Mouse (Mus musculus): ENCODE data around the gene Col3a1.
A peak's percentile ranks its signal among the peaks of the same experiment; 100 is the strongest.

The Col3a1 gene

GRCm38 (mm10) chr1:45311388-45311787 lies at the start of gene Col3a1:
Gene Col3a1, plus strand, starts transcription at chr1:45311538.
- DNase-seq (ENCODE audit: low spot score) = no peak

GRCm38 (mm10) chr1:45269421-45269820 lies 41.9 kb upstream of the Col3a1 start:
- DNase-seq (ENCODE audit: low spot score) = no peak

GRCm38 (mm10) chr1:45276006-45276539 lies 35.3 kb upstream of the Col3a1 start:
- no peak for DNase-seq (ENCODE audit: low spot score)

- DNase-seq (ENCODE audit: low spot score) = no peak
These were observed 23.4 kb upstream of the Col3a1 start for GRCm38 (mm10) chr1:45287954-45288353.

- DNase-seq (ENCODE audit: low spot score) = no peak
These were observed 21.3 kb upstream of the Col3a1 start for GRCm38 (mm10) chr1:45290037-45290436.

GRCm38 (mm10) chr1:45299394-45300119 lies 11.8 kb upstream of the Col3a1 start:
- no peak for DNase-seq (ENCODE audit: low spot score)

- no peak for DNase-seq (ENCODE audit: low spot score)
These were observed 7.1 kb upstream of the Col3a1 start for GRCm38 (mm10) chr1:45304273-45304672.

- DNase-seq (ENCODE audit: low spot score) = no peak
These were observed 2.3 kb upstream of the Col3a1 start for GRCm38 (mm10) chr1:45309015-45309414.

- no peak for DNase-seq (ENCODE audit: low spot score)
These were observed 624 bp downstream of the Col3a1 start for GRCm38 (mm10) chr1:45311962-45312361.

GRCm38 (mm10) chr1:45312870-45313269 lies 1.5 kb downstream of the Col3a1 start:
- no peak for DNase-seq (ENCODE audit: low spot score)

GRCm38 (mm10) chr1:45313696-45314295 lies 2.5 kb downstream of the Col3a1 start:
- peak; percentile 3 for DNase-seq (ENCODE audit: low spot score)

- DNase-seq (ENCODE audit: low spot score) = no peak
These were observed 4.6 kb downstream of the Col3a1 start for GRCm38 (mm10) chr1:45315767-45316528.

- no peak for DNase-seq (ENCODE audit: low spot score)
These were observed 6.9 kb downstream of the Col3a1 start for GRCm38 (mm10) chr1:45318241-45318640.

- DNase-seq (ENCODE audit: low spot score) = no peak
These were observed 9.5 kb downstream of the Col3a1 start for GRCm38 (mm10) chr1:45320861-45321260.

- DNase-seq (ENCODE audit: low spot score) = no peak
These were observed 17.8 kb downstream of the Col3a1 start for GRCm38 (mm10) chr1:45329149-45329548.

GRCm38 (mm10) chr1:45355944-45356343 lies 44.6 kb downstream of the Col3a1 start:
- DNase-seq (ENCODE audit: low spot score) = peak; percentile 19

GRCm38 (mm10) chr1:45358020-45358419 lies 46.7 kb downstream of the Col3a1 start:
- DNase-seq (ENCODE audit: low spot score) = no peak

GRCm38 (mm10) chr1:45359147-45359546 lies 47.8 kb downstream of the Col3a1 start:
- no peak for DNase-seq (ENCODE audit: low spot score)

GRCm38 (mm10) chr1:45359673-45360072 lies 48.3 kb downstream of the Col3a1 start:
- no peak for DNase-seq (ENCODE audit: low spot score)

- no peak for DNase-seq (ENCODE audit: low spot score)
These were observed 51.9 kb downstream of the Col3a1 start for GRCm38 (mm10) chr1:45363274-45363673.

- no peak for DNase-seq (ENCODE audit: low spot score)
These were observed 54.1 kb downstream of the Col3a1 start for GRCm38 (mm10) chr1:45365427-45365826.

- DNase-seq (ENCODE audit: low spot score) = no peak
These were observed 68.8 kb downstream of the Col3a1 start for GRCm38 (mm10) chr1:45379992-45380690.
